Mouse (Mus musculus) liver, adult 2 months (tissue): ENCODE results near the gene 9130409I23Rik.

Source experiments
- CTCF ChIP-seq: fragments of 200-500 bp; IDR thresholded peaks from 2 replicates; pipeline ENCODE4 v1.5.1; 2011; ENCODE audit warnings: low read depth, low read length, control low read depth
- POLR2A ChIP-seq: fragments of 200-500 bp; IDR thresholded peaks from 2 replicates; pipeline ENCODE4 v1.6.1; 2011; ENCODE audit warnings: low read length, control low read depth; ENCODE audit not compliant: insufficient read depth; ENCODE audit errors: extremely low read depth

DNA sequence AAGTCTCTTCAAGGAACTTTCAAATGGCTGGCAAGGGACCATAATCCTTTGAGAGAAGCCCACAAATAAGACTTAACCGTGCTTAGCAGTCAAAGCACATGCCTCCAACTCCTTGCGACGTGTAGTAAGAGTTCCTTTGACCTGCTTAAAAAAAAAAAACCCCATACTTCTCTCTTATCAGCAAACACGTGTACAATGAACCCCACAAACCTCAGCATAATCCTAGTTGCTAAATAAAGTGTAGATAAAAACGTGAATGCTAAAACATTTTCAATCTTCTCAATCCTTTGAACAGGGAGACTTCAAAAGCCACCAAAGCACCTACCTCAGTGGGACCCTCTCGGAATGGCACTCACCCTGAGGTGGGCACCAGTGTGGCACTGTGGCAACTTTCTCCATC is 37.6 kb upstream of the 9130409I23Rik start:
- no peak for TF ChIP-seq POLR2A
- no peak for TF ChIP-seq CTCF
